Mouse (Mus musculus): ENCODE data around the gene Prkn. TPM values are rescaled to one million over a fixed set of nuclear protein-coding genes. Genes with fewer than 3 reads are reported as not detected.

The Prkn gene
- polyA plus RNA-seq, 1 experiment from 2014 or later: 1.7 TPM

- no peaks in the 10 kb centered on the region for H3K9me3 ChIP-seq (replicated peaks; ENCODE audit: control insufficient read depth, low read length)
- no peak overlapping the region for H3K4me3 ChIP-seq (ENCODE audit: low read depth, low read length)
- H3K9ac ChIP-seq (ENCODE audit: low read depth, low read length): no peak overlapping the region
- H3K4me1 ChIP-seq (ENCODE audit: control insufficient read depth, insufficient read depth, low read length): no peaks in the 10 kb centered on the region
- no peak for ATAC-seq (replicated peaks; ENCODE audit: insufficient number of reproducible peaks, low FRiP score, low TSS enrichment)
- no peaks in the 10 kb centered on the region for H3K27me3 ChIP-seq (ENCODE audit: control insufficient read depth, insufficient read depth, low read length)
- WGBS (ENCODE audit: insufficient replicate concordance): 84% methylated on average over 4 of the region's 4 CpGs
- no peak overlapping the region for H3K4me2 ChIP-seq
- no peak overlapping the region for H3K27ac ChIP-seq (ENCODE audit: low read depth, low read length)
- no peaks in the 10 kb centered on the region for H3K36me3 ChIP-seq (ENCODE audit: control insufficient read depth, insufficient read depth, low read length)
Measured at GRCm38 (mm10) chr17:11414288-11414687, 574.1 kb downstream of the Prkn start.

GRCm38 (mm10) chr17:11417150-11417549 lies 577.0 kb downstream of the Prkn start:
- Histone ChIP-seq H3K4me3 (ENCODE audit: low read depth, low read length) (no peak overlapping the region), H3K36me3 (ENCODE audit: control insufficient read depth, insufficient read depth, low read length) (no peaks in the 10 kb centered on the region), H3K9ac (ENCODE audit: low read depth, low read length) (no peak overlapping the region), H3K4me1 (ENCODE audit: control insufficient read depth, insufficient read depth, low read length) (no peaks in the 10 kb centered on the region), H3K27ac (ENCODE audit: low read depth, low read length) (no peak overlapping the region), H3K4me2 (no peak overlapping the region), H3K27me3 (ENCODE audit: control insufficient read depth, insufficient read depth, low read length) (no peaks in the 10 kb centered on the region), H3K9me3 (replicated peaks; ENCODE audit: control insufficient read depth, low read length) (no peaks in the 10 kb centered on the region)
- 70% methylated on average over 3 of the region's 3 CpGs for WGBS (ENCODE audit: insufficient replicate concordance)
- no peak for ATAC-seq (replicated peaks; ENCODE audit: insufficient number of reproducible peaks, low FRiP score, low TSS enrichment)

- H3K9me3 ChIP-seq (replicated peaks; ENCODE audit: control insufficient read depth, low read length): no peaks in the 10 kb centered on the region
- no peaks in the 10 kb centered on the region for H3K36me3 ChIP-seq (ENCODE audit: control insufficient read depth, insufficient read depth, low read length)
- WGBS (ENCODE audit: insufficient replicate concordance): 88% methylated on average over 3 of the region's 3 CpGs
- H3K9ac ChIP-seq (ENCODE audit: low read depth, low read length): no peak overlapping the region
- H3K4me2 ChIP-seq: no peak overlapping the region
- H3K27me3 ChIP-seq (ENCODE audit: control insufficient read depth, insufficient read depth, low read length): no peaks in the 10 kb centered on the region
- ATAC-seq (replicated peaks; ENCODE audit: insufficient number of reproducible peaks, low FRiP score, low TSS enrichment): no peak
- no peaks in the 10 kb centered on the region for H3K4me1 ChIP-seq (ENCODE audit: control insufficient read depth, insufficient read depth, low read length)
- no peak overlapping the region for H3K4me3 ChIP-seq (ENCODE audit: low read depth, low read length)
- H3K27ac ChIP-seq (ENCODE audit: low read depth, low read length): no peak overlapping the region
Measured at GRCm38 (mm10) chr17:11419484-11419883, 579.3 kb downstream of the Prkn start.

DNA sequence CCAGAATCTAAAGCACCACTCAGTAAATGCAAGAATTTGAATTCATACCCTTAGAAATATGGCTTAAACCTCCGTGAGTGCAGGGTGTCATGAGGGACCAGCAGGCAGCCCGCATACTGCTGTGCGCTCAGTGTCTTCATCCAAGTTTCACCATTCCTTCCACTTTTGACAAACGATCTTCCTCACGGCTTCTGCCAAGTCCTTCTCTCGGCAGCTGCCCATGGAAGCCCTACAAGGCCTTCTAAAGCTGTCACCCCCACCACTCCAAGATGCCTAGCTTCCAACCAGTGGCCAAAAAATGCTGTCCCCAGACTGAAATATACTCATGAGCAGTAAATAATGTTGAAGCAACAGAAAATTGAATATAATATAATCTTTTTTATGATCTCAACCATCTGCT lies 580.7 kb downstream of the Prkn start:
- Histone ChIP-seq H3K9me3 (replicated peaks; ENCODE audit: control insufficient read depth, low read length) (no peaks in the 10 kb centered on the region), H3K4me2 (no peak overlapping the region), H3K36me3 (ENCODE audit: control insufficient read depth, insufficient read depth, low read length) (no peaks in the 10 kb centered on the region)

DNA sequence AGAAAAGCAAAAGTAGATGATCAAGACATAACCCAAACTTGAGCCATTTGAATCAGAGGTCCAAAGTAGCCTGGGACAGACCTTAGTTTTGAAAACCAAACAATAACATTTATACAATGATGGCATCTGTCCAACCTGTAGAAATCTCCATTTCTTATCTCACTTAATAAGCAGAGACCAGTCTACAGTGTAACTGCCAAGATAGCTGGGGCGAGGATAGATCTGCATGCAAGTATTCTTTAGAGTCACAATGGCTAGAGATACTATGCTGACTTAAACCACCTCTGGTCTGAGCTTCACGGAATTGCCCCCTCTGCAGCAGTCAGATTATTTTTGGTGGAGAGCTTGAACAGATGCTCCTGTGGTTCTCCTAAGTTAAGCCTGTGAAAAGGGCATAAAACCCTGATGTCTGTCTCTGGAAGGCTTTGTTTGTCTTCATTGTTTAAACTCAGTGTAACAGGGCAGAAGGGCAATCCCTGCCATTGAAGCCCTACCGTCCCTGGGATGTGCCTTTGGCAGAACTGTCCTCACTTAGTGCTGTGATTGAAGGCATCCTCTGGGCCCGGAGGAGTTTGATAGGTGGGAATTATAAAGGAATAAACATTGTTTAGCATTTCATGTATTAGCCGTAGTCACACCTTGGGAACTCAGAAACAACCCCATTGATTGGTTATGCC lies 581.2 kb downstream of the Prkn start:
- H3K4me2 ChIP-seq: no peak overlapping the region
- no peaks in the 10 kb centered on the region for H3K9me3 ChIP-seq (replicated peaks; ENCODE audit: control insufficient read depth, low read length)
- H3K4me3 ChIP-seq (ENCODE audit: low read depth, low read length): no peak overlapping the region
- no peaks in the 10 kb centered on the region for H3K4me1 ChIP-seq (ENCODE audit: control insufficient read depth, insufficient read depth, low read length)
- WGBS (ENCODE audit: insufficient replicate concordance): 47% methylated on average over 5 of the region's 5 CpGs
- no peaks in the 10 kb centered on the region for H3K36me3 ChIP-seq (ENCODE audit: control insufficient read depth, insufficient read depth, low read length)
- H3K27me3 ChIP-seq (ENCODE audit: control insufficient read depth, insufficient read depth, low read length): no peaks in the 10 kb centered on the region
- no peak overlapping the region for H3K9ac ChIP-seq (ENCODE audit: low read depth, low read length)
- no peak overlapping the region for H3K27ac ChIP-seq (ENCODE audit: low read depth, low read length)
- no peak for ATAC-seq (replicated peaks; ENCODE audit: insufficient number of reproducible peaks, low FRiP score, low TSS enrichment)

More for the DNA sequence above, 580.7 kb downstream of the Prkn start:
- no peaks in the 10 kb centered on the region for H3K27me3 ChIP-seq (ENCODE audit: control insufficient read depth, insufficient read depth, low read length)
- H3K27ac ChIP-seq (ENCODE audit: low read depth, low read length): no peak overlapping the region
- H3K4me3 ChIP-seq (ENCODE audit: low read depth, low read length): no peak overlapping the region
- H3K9ac ChIP-seq (ENCODE audit: low read depth, low read length): no peak overlapping the region
- no peak for ATAC-seq (replicated peaks; ENCODE audit: insufficient number of reproducible peaks, low FRiP score, low TSS enrichment)
- no peaks in the 10 kb centered on the region for H3K4me1 ChIP-seq (ENCODE audit: control insufficient read depth, insufficient read depth, low read length)
- WGBS (ENCODE audit: insufficient replicate concordance): 76% methylated on average over 6 of the region's 6 CpGs

DNA sequence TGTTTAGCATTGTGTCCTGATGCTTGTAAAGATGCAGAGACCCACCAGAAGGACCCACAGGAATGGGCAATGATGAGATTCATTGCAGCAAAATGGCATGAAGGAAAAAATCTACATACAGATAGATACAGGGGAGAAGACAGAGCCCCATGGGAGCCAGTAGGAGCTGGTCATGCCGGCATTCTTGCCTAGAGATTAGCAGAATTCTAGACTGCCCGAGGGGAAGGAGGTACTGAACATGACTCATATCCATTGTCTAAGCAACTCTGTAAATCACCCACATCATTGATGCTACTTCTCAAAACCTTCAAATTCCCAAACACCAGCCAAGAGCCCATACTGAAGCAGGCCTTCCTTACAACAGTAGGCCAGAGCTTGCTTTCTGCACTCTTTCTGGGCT lies 591.1 kb downstream of the Prkn start:
- WGBS (ENCODE audit: insufficient replicate concordance): 73% methylated on average over 2 of the region's 2 CpGs
- Histone ChIP-seq H3K36me3 (ENCODE audit: control insufficient read depth, insufficient read depth, low read length) (no peaks in the 10 kb centered on the region), H3K4me3 (ENCODE audit: low read depth, low read length) (no peak overlapping the region), H3K9ac (ENCODE audit: low read depth, low read length) (no peak overlapping the region), H3K27ac (ENCODE audit: low read depth, low read length) (no peak overlapping the region), H3K4me1 (ENCODE audit: control insufficient read depth, insufficient read depth, low read length) (no peaks in the 10 kb centered on the region), H3K9me3 (replicated peaks; ENCODE audit: control insufficient read depth, low read length) (no peaks in the 10 kb centered on the region; the same call in 1 of the 2 replicates), H3K27me3 (ENCODE audit: control insufficient read depth, insufficient read depth, low read length) (no peaks in the 10 kb centered on the region), H3K4me2 (no peak overlapping the region)
- no peak for ATAC-seq (replicated peaks; ENCODE audit: insufficient number of reproducible peaks, low FRiP score, low TSS enrichment)

- Histone ChIP-seq H3K9ac (ENCODE audit: low read depth, low read length) (no peak overlapping the region), H3K9me3 (replicated peaks; ENCODE audit: control insufficient read depth, low read length) (no peaks in the 10 kb centered on the region; the same call in 1 of the 2 replicates), H3K4me2 (no peak overlapping the region), H3K27ac (ENCODE audit: low read depth, low read length) (no peak overlapping the region), H3K36me3 (ENCODE audit: control insufficient read depth, insufficient read depth, low read length) (no peaks in the 10 kb centered on the region), H3K4me3 (ENCODE audit: low read depth, low read length) (no peak overlapping the region), H3K4me1 (ENCODE audit: control insufficient read depth, insufficient read depth, low read length) (no peaks in the 10 kb centered on the region), H3K27me3 (ENCODE audit: control insufficient read depth, insufficient read depth, low read length) (no peaks in the 10 kb centered on the region)
- ATAC-seq (replicated peaks; ENCODE audit: insufficient number of reproducible peaks, low FRiP score, low TSS enrichment): no peak
- 90% methylated on average over 2 of the region's 2 CpGs for WGBS (ENCODE audit: insufficient replicate concordance)
Measured at GRCm38 (mm10) chr17:11432593-11432992, 592.4 kb downstream of the Prkn start.

- no peaks in the 10 kb centered on the region for H3K27me3 ChIP-seq (ENCODE audit: control insufficient read depth, insufficient read depth, low read length)
- no peak overlapping the region for H3K9ac ChIP-seq (ENCODE audit: low read depth, low read length)
- H3K4me1 ChIP-seq (ENCODE audit: control insufficient read depth, insufficient read depth, low read length): 0 out of 2 replicates have a peak, but pooled peaks cover 3% of the 10 kb centered on the region
- no peaks in the 10 kb centered on the region for H3K36me3 ChIP-seq (ENCODE audit: control insufficient read depth, insufficient read depth, low read length)
- no peak for ATAC-seq (replicated peaks; ENCODE audit: insufficient number of reproducible peaks, low FRiP score, low TSS enrichment)
- H3K9me3 ChIP-seq (replicated peaks; ENCODE audit: control insufficient read depth, low read length): no peaks in the 10 kb centered on the region
- no peak overlapping the region for H3K4me2 ChIP-seq
- no peak overlapping the region for H3K27ac ChIP-seq (ENCODE audit: low read depth, low read length)
- H3K4me3 ChIP-seq (ENCODE audit: low read depth, low read length): no peak overlapping the region
- WGBS (ENCODE audit: insufficient replicate concordance): 61% methylated on average over 2 of the region's 2 CpGs
Measured at GRCm38 (mm10) chr17:11462721-11463120, 622.5 kb downstream of the Prkn start.

GRCm38 (mm10) chr17:11466095-11466494 lies 625.9 kb downstream of the Prkn start:
- Histone ChIP-seq H3K9ac (ENCODE audit: low read depth, low read length) (no peak overlapping the region), H3K27ac (ENCODE audit: low read depth, low read length) (no peak overlapping the region), H3K27me3 (ENCODE audit: control insufficient read depth, insufficient read depth, low read length) (no peaks in the 10 kb centered on the region), H3K4me3 (ENCODE audit: low read depth, low read length) (no peak overlapping the region), H3K9me3 (replicated peaks; ENCODE audit: control insufficient read depth, low read length) (no peaks in the 10 kb centered on the region), H3K4me2 (no peak overlapping the region), H3K4me1 (ENCODE audit: control insufficient read depth, insufficient read depth, low read length) (0 out of 2 replicates have a peak, but pooled peaks cover 3% of the 10 kb centered on the region), H3K36me3 (ENCODE audit: control insufficient read depth, insufficient read depth, low read length) (no peaks in the 10 kb centered on the region)
- WGBS (ENCODE audit: insufficient replicate concordance): 78% methylated on average over 2 of the region's 2 CpGs
- no peak for ATAC-seq (replicated peaks; ENCODE audit: insufficient number of reproducible peaks, low FRiP score, low TSS enrichment)

All from heart, embryonic 11.5 days (tissue).